Mouse (Mus musculus): ENCODE measurements at regions not wholly inside any gene's neighbourhood (a gene's known extent, or its start where the extent isn't known, plus 50 kb on each side); places are given as distances from the start of the nearest gene placed in this dataset.

DNA sequence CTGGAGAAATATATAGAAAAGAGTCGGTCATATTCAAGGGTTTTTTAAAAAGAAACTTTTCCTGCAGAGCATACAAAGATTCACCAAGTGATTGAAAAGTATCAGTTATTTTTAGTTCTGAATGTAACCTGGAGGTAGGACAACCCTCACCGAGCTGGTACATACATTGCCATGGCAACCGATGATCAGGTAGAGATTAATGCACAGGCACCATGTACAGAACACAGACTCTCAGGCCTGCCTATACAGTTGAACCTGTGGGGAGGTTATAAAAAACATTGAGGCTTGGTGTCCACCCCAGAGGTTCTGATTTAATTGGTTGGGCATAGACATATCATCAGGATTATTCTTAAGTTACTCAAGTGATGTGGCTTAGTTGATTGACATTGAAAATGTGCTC lies 846.1 kb upstream of the Tenm4 start:
- no peak for ATAC-seq (ENCODE audit: insufficient read depth)
- no peak overlapping the region for H3K4me2 ChIP-seq
- H3K36me3 ChIP-seq (ENCODE audit: insufficient read depth) = no peaks in the 10 kb centered on the region
- H3K9ac ChIP-seq = no peak overlapping the region
- DNase-seq = no peak
- H3K27ac ChIP-seq (ENCODE audit: low read depth) = no peak overlapping the region
- no peaks in the 10 kb centered on the region for H3K9me3 ChIP-seq (ENCODE audit: low read depth, low read length)
- 81% methylated on average over 3 of the region's 3 CpGs for WGBS
- H3K27me3 ChIP-seq (ENCODE audit: insufficient read depth, low read length) = no peaks in the 10 kb centered on the region
- no peak for TF ChIP-seq CTCF (IDR thresholded peaks at IDR 0.05; ENCODE audit: low read depth)
- no peak overlapping the region for H3K4me3 ChIP-seq (ENCODE audit: low read depth, low read length)
- H3K4me1 ChIP-seq (ENCODE audit: insufficient read depth) = no peaks in the 10 kb centered on the region

DNA sequence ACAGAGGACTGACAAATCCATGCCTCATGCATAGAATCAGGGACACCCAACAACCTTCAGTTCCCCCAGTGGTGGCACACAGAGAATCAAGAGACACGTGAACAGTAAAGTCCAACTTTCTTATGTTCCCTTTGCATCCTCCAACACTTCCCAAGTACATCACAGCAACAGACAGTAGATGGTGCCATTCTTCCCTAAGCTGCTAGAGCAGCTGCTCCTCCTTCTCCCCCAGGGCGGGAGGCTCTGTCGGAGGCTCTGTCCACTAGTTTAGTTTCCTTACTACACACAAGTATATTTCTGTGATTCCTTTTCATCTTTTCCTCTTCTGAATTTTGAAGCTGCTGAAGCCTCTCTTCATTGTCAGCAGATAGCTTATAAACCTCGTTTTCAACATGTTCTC lies 839.0 kb upstream of the Tenm4 start:
- Histone ChIP-seq H3K36me3 (ENCODE audit: insufficient read depth) (no peaks in the 10 kb centered on the region), H3K27ac (ENCODE audit: low read depth) (no peak overlapping the region), H3K4me3 (ENCODE audit: low read depth, low read length) (no peak overlapping the region), H3K4me2 (no peak overlapping the region), H3K9me3 (ENCODE audit: low read depth, low read length) (no peaks in the 10 kb centered on the region), H3K4me1 (ENCODE audit: insufficient read depth) (no peaks in the 10 kb centered on the region), H3K27me3 (ENCODE audit: insufficient read depth, low read length) (no peaks in the 10 kb centered on the region), H3K9ac (no peak overlapping the region)
- ATAC-seq (ENCODE audit: insufficient read depth) = no peak
- peak; percentile 38 for TF ChIP-seq CTCF (IDR thresholded peaks at IDR 0.05; ENCODE audit: low read depth)
- DNase-seq = peak; percentile 43
- WGBS = 34% methylated on average over 4 of the region's 4 CpGs

DNA sequence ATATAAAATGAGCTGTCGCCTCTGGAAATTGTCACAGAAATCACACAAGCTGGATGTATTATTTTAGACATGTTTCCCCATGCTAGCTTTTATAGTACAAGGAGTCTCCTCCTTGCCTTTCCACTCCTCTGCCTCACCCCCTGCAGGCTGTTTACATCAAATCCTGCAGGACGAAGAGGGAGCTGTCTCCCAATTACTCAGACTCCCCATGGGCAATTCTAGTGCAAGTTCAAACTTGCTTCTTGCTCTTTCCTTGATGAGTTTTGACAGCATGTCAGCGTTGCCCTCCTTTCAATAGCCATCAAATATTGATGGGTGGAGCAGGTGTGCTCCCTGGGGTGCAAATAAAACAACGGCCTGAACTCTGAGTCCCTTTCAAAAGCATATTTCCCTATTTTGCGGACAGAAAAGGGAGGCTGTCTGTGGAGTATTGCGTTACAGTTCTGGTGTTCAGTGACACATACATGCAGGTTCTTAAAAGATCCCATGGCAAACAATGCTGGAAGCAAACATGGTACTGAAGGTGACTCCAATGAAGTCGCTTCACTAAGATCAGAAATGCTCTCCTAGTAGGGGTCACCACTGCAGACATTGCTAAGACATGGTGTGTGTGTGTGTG lies 820.8 kb upstream of the Tenm4 start:
- Histone ChIP-seq H3K36me3 (ENCODE audit: insufficient read depth) (no peaks in the 10 kb centered on the region), H3K27me3 (ENCODE audit: insufficient read depth, low read length) (no peaks in the 10 kb centered on the region), H3K4me1 (ENCODE audit: insufficient read depth) (no peaks in the 10 kb centered on the region), H3K27ac (ENCODE audit: low read depth) (no peak overlapping the region), H3K9me3 (ENCODE audit: low read depth, low read length) (no peaks in the 10 kb centered on the region), H3K4me3 (ENCODE audit: low read depth, low read length) (no peak overlapping the region), H3K9ac (no peak overlapping the region), H3K4me2 (no peak overlapping the region)
- DNase-seq (no peak), ATAC-seq (ENCODE audit: insufficient read depth) (no peak)
- 63% methylated on average over 7 of the region's 7 CpGs for WGBS
- TF ChIP-seq CTCF (IDR thresholded peaks at IDR 0.05; ENCODE audit: low read depth) = no peak

DNA sequence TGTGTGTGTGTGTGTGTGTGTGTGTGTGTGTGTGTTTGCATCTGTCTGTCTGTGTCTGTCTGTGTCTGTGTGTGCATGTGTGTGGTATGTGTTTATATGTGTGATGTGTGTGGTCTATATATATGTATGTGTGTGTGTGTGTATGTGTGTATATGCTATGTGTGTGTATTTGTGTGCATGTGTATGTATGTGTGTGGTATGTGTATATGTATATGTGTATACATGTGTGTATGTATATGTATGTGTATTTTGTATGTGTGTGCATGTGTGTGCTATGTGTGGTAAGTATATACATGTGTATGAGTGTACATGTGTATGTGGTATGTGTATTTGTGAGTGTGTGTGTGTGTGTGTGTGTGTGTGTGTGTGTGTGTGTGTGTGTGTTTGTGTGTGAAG lies 820.2 kb upstream of the Tenm4 start:
- Histone ChIP-seq H3K27me3 (ENCODE audit: insufficient read depth, low read length) (no peaks in the 10 kb centered on the region), H3K9ac (no peak overlapping the region), H3K9me3 (ENCODE audit: low read depth, low read length) (no peaks in the 10 kb centered on the region), H3K36me3 (ENCODE audit: insufficient read depth) (no peaks in the 10 kb centered on the region), H3K4me1 (ENCODE audit: insufficient read depth) (no peaks in the 10 kb centered on the region), H3K4me2 (no peak overlapping the region), H3K4me3 (ENCODE audit: low read depth, low read length) (no peak overlapping the region), H3K27ac (ENCODE audit: low read depth) (no peak overlapping the region)
- DNase-seq (no peak), ATAC-seq (ENCODE audit: insufficient read depth) (no peak)
- no peak for TF ChIP-seq CTCF (IDR thresholded peaks at IDR 0.05; ENCODE audit: low read depth)

DNA sequence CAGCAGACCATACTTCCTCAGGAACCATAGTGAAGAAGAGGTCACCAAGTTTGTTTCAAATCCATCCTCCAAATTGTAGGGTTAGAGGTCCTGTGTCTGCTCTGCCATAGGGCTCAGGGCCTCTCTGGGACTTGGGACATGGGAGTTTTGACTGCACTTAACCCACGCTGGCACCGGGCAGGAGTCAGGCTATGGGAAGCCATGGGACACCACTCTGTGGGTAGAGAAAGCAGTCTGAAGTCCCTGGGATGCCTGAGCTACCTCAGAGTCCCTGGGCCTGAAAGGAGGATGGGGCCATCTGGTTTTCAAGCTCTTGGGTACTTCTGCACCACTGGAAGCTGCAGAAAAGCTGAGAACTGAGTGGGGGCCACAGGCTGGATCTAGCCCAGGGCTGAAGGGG lies 819.7 kb upstream of the Tenm4 start:
- no peaks in the 10 kb centered on the region for H3K36me3 ChIP-seq (ENCODE audit: insufficient read depth)
- H3K9ac ChIP-seq = no peak overlapping the region
- no peak overlapping the region for H3K4me2 ChIP-seq
- ATAC-seq (ENCODE audit: insufficient read depth) (no peak), DNase-seq (no peak)
- 84% methylated on average over 2 of the region's 2 CpGs for WGBS
- H3K9me3 ChIP-seq (ENCODE audit: low read depth, low read length) = no peaks in the 10 kb centered on the region
- H3K27me3 ChIP-seq (ENCODE audit: insufficient read depth, low read length) = no peaks in the 10 kb centered on the region
- no peaks in the 10 kb centered on the region for H3K4me1 ChIP-seq (ENCODE audit: insufficient read depth)
- no peak for TF ChIP-seq CTCF (IDR thresholded peaks at IDR 0.05; ENCODE audit: low read depth)
- H3K27ac ChIP-seq (ENCODE audit: low read depth) = no peak overlapping the region
- no peak overlapping the region for H3K4me3 ChIP-seq (ENCODE audit: low read depth, low read length)

DNA sequence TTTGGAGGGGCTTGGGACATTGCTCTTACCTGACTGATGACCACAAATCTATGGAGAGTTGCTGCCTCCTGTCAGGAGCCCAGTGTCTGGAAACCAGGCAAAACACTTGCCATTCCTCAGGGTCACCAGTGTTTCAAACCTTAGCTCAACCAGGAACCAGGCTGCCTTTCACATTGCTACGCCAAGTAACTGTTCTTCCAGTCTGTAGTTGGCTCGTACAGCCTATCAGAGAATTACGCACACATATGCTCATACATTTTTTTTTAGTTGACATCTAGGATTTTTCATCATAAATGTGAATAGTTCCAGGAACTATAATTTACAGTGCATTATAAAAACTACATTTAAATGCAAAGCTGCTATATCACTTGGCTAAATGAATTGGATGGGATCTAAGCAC lies 818.9 kb upstream of the Tenm4 start:
- H3K9me3 ChIP-seq (ENCODE audit: low read depth, low read length) = no peaks in the 10 kb centered on the region
- H3K27ac ChIP-seq (ENCODE audit: low read depth) = no peak overlapping the region
- H3K36me3 ChIP-seq (ENCODE audit: insufficient read depth) = no peaks in the 10 kb centered on the region
- no peak overlapping the region for H3K4me3 ChIP-seq (ENCODE audit: low read depth, low read length)
- no peaks in the 10 kb centered on the region for H3K4me1 ChIP-seq (ENCODE audit: insufficient read depth)
- no peak overlapping the region for H3K9ac ChIP-seq
- no peaks in the 10 kb centered on the region for H3K27me3 ChIP-seq (ENCODE audit: insufficient read depth, low read length)
- ATAC-seq (ENCODE audit: insufficient read depth) = no peak
- TF ChIP-seq CTCF (IDR thresholded peaks at IDR 0.05; ENCODE audit: low read depth) = no peak
- no peak overlapping the region for H3K4me2 ChIP-seq
- DNase-seq = no peak
- 83% methylated on average over 3 of the region's 3 CpGs for WGBS

DNA sequence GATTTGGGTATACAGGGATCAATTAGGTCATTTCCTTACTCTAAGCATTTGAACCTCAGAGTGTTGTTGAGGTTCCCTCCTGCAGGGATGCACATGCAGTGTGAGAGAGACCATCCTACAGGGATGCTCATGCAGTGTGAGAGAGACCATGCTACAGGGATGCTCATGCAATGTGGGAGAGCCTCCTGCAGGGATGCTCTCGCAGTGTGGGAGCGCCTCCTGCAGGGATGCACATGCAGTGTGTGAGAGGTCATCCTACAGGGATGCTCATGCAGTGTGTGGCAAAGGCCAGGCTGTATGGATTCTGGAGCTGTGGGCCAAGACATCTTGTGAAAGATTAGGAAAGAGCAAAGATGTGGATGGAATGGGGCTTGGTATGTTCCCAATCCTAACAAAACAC lies 816.1 kb upstream of the Tenm4 start:
- WGBS = 60% methylated on average over 2 of the region's 2 CpGs
- TF ChIP-seq CTCF (IDR thresholded peaks at IDR 0.05; ENCODE audit: low read depth) = no peak
- no peaks in the 10 kb centered on the region for H3K36me3 ChIP-seq (ENCODE audit: insufficient read depth)
- no peaks in the 10 kb centered on the region for H3K4me1 ChIP-seq (ENCODE audit: insufficient read depth)
- no peak overlapping the region for H3K27ac ChIP-seq (ENCODE audit: low read depth)
- H3K27me3 ChIP-seq (ENCODE audit: insufficient read depth, low read length) = no peaks in the 10 kb centered on the region
- DNase-seq = peak; percentile 0
- ATAC-seq (ENCODE audit: insufficient read depth) = no peak
- H3K9ac ChIP-seq = no peak overlapping the region
- no peaks in the 10 kb centered on the region for H3K9me3 ChIP-seq (ENCODE audit: low read depth, low read length)
- H3K4me2 ChIP-seq = no peak overlapping the region
- H3K4me3 ChIP-seq (ENCODE audit: low read depth, low read length) = no peak overlapping the region

DNA sequence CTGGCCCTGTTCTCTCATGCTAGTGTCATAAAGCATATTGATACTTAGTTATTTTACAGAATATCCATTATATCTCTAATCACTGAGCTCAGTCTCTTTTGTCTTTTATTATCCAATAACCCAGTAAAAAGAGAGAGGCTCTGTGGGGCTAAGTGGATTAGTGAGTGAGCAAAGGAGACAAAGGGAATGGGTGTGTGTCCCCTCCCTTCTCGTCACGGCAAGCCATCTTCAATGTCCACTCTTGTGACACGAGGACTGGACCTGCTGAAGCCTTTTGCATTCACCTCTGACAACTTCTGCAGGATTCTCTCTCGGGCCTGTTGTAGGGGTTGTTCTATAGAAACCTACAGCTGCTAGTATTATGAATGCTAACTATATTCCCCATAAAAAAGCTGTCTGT lies 812.3 kb upstream of the Tenm4 start:
- Histone ChIP-seq H3K9me3 (ENCODE audit: low read depth, low read length) (no peaks in the 10 kb centered on the region), H3K9ac (no peak overlapping the region), H3K36me3 (ENCODE audit: insufficient read depth) (no peaks in the 10 kb centered on the region), H3K4me2 (no peak overlapping the region), H3K4me3 (ENCODE audit: low read depth, low read length) (no peak overlapping the region), H3K4me1 (ENCODE audit: insufficient read depth) (no peaks in the 10 kb centered on the region), H3K27ac (ENCODE audit: low read depth) (no peak overlapping the region), H3K27me3 (ENCODE audit: insufficient read depth, low read length) (no peaks in the 10 kb centered on the region)
- ATAC-seq (ENCODE audit: insufficient read depth) = no peak
- 86% methylated on average over 4 of the region's 4 CpGs for WGBS
- no peak for DNase-seq
- no peak for TF ChIP-seq CTCF (IDR thresholded peaks at IDR 0.05; ENCODE audit: low read depth)
